Mouse (Mus musculus): ENCODE measurements at regions not wholly inside any gene's neighbourhood (a gene's known extent, or its start where the extent isn't known, plus 50 kb on each side); places are given as distances from the start of the nearest gene placed in this dataset.

GRCm38 (mm10) chr1:185074001-185074400 lies 74.6 kb upstream of the Mark1 start:
- no peak for DNase-seq (ENCODE audit: extremely low read depth)
- H3K36me3 ChIP-seq (replicated peaks in 1 of 2; ENCODE audit: control insufficient read depth in 1 of 2, insufficient read depth in 1 of 2, low read length in 1 of 2): no peaks in the 10 kb centered on the region
- no peak overlapping the region for H3K9ac ChIP-seq (ENCODE audit: insufficient read depth, low read depth)
- no peak for TF ChIP-seq IRF4 (IDR thresholded peaks at IDR 0.05; ENCODE audit: low read depth, low read length)
- no peak for TF ChIP-seq EP300 (IDR thresholded peaks at IDR 0.05; ENCODE audit: low read length)
- TF ChIP-seq PAX5 (IDR thresholded peaks at IDR 0.05; ENCODE audit: low read length): no peak
- TF ChIP-seq ZNF384 (IDR thresholded peaks at IDR 0.05; ENCODE audit: low read depth, low read length): peak; percentile 30; the same call in 1 of the 2 replicates
- no peak for TF ChIP-seq MXI1 (IDR thresholded peaks at IDR 0.05; ENCODE audit: low read depth, low read length)
- TF ChIP-seq MYC (IDR thresholded peaks at IDR 0.05; ENCODE audit: low read depth, low read length): no peak
- dilution Hi-C loops (cut with MboI; ENCODE audit: extremely low pct_ligation_motif_present, extremely low pct_unique_long_range_greater_than_20kb, low sequenced_read_pairs): no loop called here
- no peaks in the 10 kb centered on the region for H3K9me3 ChIP-seq (replicated peaks; ENCODE audit: low read length)
- no peaks in the 10 kb centered on the region for H3K27me3 ChIP-seq (replicated peaks)
- no peaks in the 10 kb centered on the region for H3K79me2 ChIP-seq (replicated peaks; ENCODE audit: control insufficient read depth, extremely low read depth, insufficient read depth, poor library complexity, severe bottlenecking)
- peaks cover 0 to 6% of the 10 kb centered on the region in 2 experiments; a peak in 1 of 4 replicates for H3K4me1 ChIP-seq (ENCODE audit: control insufficient read depth in 1 of 2, insufficient read depth in 2 of 2)
- H3K4me2 ChIP-seq (ENCODE audit: insufficient read depth, low read depth, poor library complexity, severe bottlenecking): no peak overlapping the region
- no peak overlapping the region for H3K4me3 ChIP-seq (replicated peaks in 1 of 3; ENCODE audit: low read depth in 2 of 3, low read length in 2 of 3, poor library complexity in 1 of 3)
- in situ Hi-C loops (cut with MboI; ENCODE audit: low pct_ligation_motif_present, low pct_unique_long_range_greater_than_20kb, low sequenced_read_pairs): no loop called here
- H3K27ac ChIP-seq (ENCODE audit: insufficient read depth, low read depth): no peak overlapping the region

- Histone ChIP-seq H3K4me3 (replicated peaks in 1 of 3; ENCODE audit: low read depth in 2 of 3, low read length in 2 of 3, poor library complexity in 1 of 3) (no peak overlapping the region), H3K36me3 (replicated peaks in 1 of 2; ENCODE audit: control insufficient read depth in 1 of 2, insufficient read depth in 1 of 2, low read length in 1 of 2) (no peaks in the 10 kb centered on the region), H3K4me1 (ENCODE audit: control insufficient read depth in 1 of 2, insufficient read depth in 2 of 2) (peaks cover 0 to 2% of the 10 kb centered on the region in 2 experiments; a peak in 1 of 4 replicates), H3K9me3 (replicated peaks; ENCODE audit: low read length) (no peaks in the 10 kb centered on the region), H3K27me3 (replicated peaks) (no peaks in the 10 kb centered on the region), H3K79me2 (replicated peaks; ENCODE audit: control insufficient read depth, extremely low read depth, insufficient read depth, poor library complexity, severe bottlenecking) (no peaks in the 10 kb centered on the region), H3K27ac (ENCODE audit: insufficient read depth, low read depth) (no peak overlapping the region), H3K9ac (ENCODE audit: insufficient read depth, low read depth) (no peak overlapping the region), H3K4me2 (ENCODE audit: insufficient read depth, low read depth, poor library complexity, severe bottlenecking) (no peak overlapping the region)
- no peak for TF ChIP-seq MEF2A (IDR thresholded peaks at IDR 0.05; ENCODE audit: borderline replicate concordance, low read depth, low read length)
- TF ChIP-seq MYC (IDR thresholded peaks at IDR 0.05; ENCODE audit: low read depth, low read length): no peak
- no peak for TF ChIP-seq CHD1 (IDR thresholded peaks at IDR 0.05; ENCODE audit: low read depth, low read length)
- TF ChIP-seq E2F4 (IDR thresholded peaks at IDR 0.05; ENCODE audit: insufficient replicate concordance, low read depth, low read length): no peak
- no peak for TF ChIP-seq EP300 (IDR thresholded peaks at IDR 0.05; ENCODE audit: low read length)
- TF ChIP-seq ELF1 (IDR thresholded peaks at IDR 0.05; ENCODE audit: low read depth, low read length): no peak
- TF ChIP-seq KAT2A (IDR thresholded peaks at IDR 0.05; ENCODE audit: insufficient replicate concordance, low read length): no peak
- TF ChIP-seq JUN (IDR thresholded peaks at IDR 0.05; ENCODE audit: insufficient read depth, low read depth, low read length): no peak
- no peak for TF ChIP-seq CHD2 (IDR thresholded peaks at IDR 0.05; ENCODE audit: low read length)
- TF ChIP-seq UBTF (IDR thresholded peaks at IDR 0.05; ENCODE audit: low read depth, low read length): no peak
- TF ChIP-seq TBP (conservative IDR thresholded peaks at IDR 0.05; ENCODE audit: low read depth, low read length): no peak
- TF ChIP-seq MAFK (IDR thresholded peaks at IDR 0.05; ENCODE audit: insufficient replicate concordance, low read length): no peak
- no peak for TF ChIP-seq GABPA (IDR thresholded peaks at IDR 0.05; ENCODE audit: insufficient replicate concordance, low read depth, low read length)
- no peak for TF ChIP-seq USF1 (IDR thresholded peaks at IDR 0.05; ENCODE audit: low read depth, low read length)
- in situ Hi-C loops (cut with MboI; ENCODE audit: low pct_ligation_motif_present, low pct_unique_long_range_greater_than_20kb, low sequenced_read_pairs) (no loop called here), dilution Hi-C loops (cut with MboI; ENCODE audit: extremely low pct_ligation_motif_present, extremely low pct_unique_long_range_greater_than_20kb, low sequenced_read_pairs) (no loop called here)
- DNase-seq (ENCODE audit: extremely low read depth): no peak
Observed at GRCm38 (mm10) chr1:185072766-185073165, 73.4 kb upstream of the Mark1 start.
